Mouse (Mus musculus): ENCODE data around the gene Gm8126. TPM values are rescaled to one million over a fixed set of nuclear protein-coding genes. Genes with fewer than 3 reads are reported as not detected.
"Not testable (repeated sequence)": the region's sequence is repeated elsewhere in the genome, so short reads cannot be mapped to it uniquely, and the experiment has no call there.

The Gm8126 gene
- total RNA-seq (2012; rRNA removed): not detected in 2 replicates
- not detected for polyA plus RNA-seq (2012; ENCODE audit: insufficient read depth in 1 of 2, insufficient read length in 2 of 2, low read depth in 1 of 2, low replicate concordance in 2 of 2, missing spikeins in 1 of 2)

DNA sequence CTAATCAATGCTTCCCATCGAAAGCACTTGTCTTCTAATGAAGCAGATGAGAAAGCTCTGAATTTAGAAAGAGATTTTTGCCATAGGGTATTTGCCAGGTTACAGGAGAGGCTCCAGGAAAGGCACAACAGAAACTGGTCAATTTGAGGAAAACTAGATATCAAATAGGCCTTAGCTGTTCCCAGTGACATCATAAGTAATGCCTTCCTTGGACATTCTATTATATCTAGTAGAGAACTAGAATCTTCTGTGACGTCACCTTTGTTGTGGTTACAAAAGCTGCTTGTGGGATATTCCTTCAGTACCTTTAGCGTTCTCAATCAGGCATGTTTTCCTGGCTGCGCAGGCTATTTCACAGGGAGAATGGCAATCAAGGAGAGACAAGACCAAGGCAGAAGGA lies at the start of gene Gm8126:
TSS of gene Gm8126 (plus strand) at position 301 of the 400 bp plus-strand sequence.
- H3K9me3 ChIP-seq (replicated peaks; ENCODE audit: insufficient read depth, low read length); H3K4me1 ChIP-seq (ENCODE audit: control insufficient read depth in 1 of 2, insufficient read depth in 2 of 2, low read length in 2 of 2); H3K9ac ChIP-seq (ENCODE audit: control insufficient read depth, low read depth, low read length, poor library complexity, severe bottlenecking); H3K4me3 ChIP-seq (ENCODE audit: control insufficient read depth in 1 of 2, insufficient read depth in 1 of 2, low read depth in 2 of 2, low read length in 2 of 2); DNase-seq (ENCODE audit: low read depth, low spot score); H3K27ac ChIP-seq (ENCODE audit: control insufficient read depth, low read depth, low read length); H3K27me3 ChIP-seq (ENCODE audit: control insufficient read depth in 1 of 2, insufficient read depth in 2 of 2, low read length in 2 of 2); H3K36me3 ChIP-seq (ENCODE audit: control insufficient read depth in 1 of 2, insufficient read depth in 2 of 2, low read length in 2 of 2); H3K79me2 ChIP-seq (ENCODE audit: control insufficient read depth, insufficient read depth, low read length, poor library complexity): not testable (repeated sequence)

DNA sequence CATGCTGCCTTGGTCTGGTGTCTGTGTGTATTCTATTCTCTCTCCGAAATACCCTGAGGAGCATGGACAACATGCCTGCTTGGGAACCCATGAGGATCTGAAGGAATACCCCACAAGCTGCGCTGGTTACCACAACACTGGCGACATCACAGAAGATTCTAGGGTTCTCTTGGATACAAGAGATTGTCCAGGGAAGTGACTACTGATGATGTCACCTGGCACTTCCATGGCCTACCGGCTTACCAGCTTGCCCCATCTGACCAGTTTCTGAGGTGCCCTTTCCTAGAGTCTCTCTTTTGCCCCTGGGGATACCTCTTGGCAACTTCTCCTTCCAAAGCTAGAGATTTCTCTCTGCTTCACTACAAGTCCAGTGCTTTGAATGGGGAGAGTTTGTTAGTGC lies 23.2 kb upstream of the Gm8126 start, which contains the start of gene Gm8122:
TSS of gene Gm8122 (minus strand) at position 101 of the 400 bp plus-strand sequence.
- H3K27me3 ChIP-seq (ENCODE audit: control insufficient read depth in 1 of 2, insufficient read depth in 2 of 2, low read length in 2 of 2); H3K4me1 ChIP-seq (ENCODE audit: control insufficient read depth in 1 of 2, insufficient read depth in 2 of 2, low read length in 2 of 2); H3K36me3 ChIP-seq (ENCODE audit: control insufficient read depth in 1 of 2, insufficient read depth in 2 of 2, low read length in 2 of 2); DNase-seq (ENCODE audit: low read depth, low spot score); H3K9me3 ChIP-seq (replicated peaks; ENCODE audit: insufficient read depth, low read length); H3K4me3 ChIP-seq (ENCODE audit: control insufficient read depth in 1 of 2, insufficient read depth in 1 of 2, low read depth in 2 of 2, low read length in 2 of 2); H3K79me2 ChIP-seq (ENCODE audit: control insufficient read depth, insufficient read depth, low read length, poor library complexity); H3K27ac ChIP-seq (ENCODE audit: control insufficient read depth, low read depth, low read length); H3K9ac ChIP-seq (ENCODE audit: control insufficient read depth, low read depth, low read length, poor library complexity, severe bottlenecking): not testable (repeated sequence)

GRCm38 (mm10) chr14:43237769-43238168 lies 20.7 kb upstream of the Gm8126 start:
- not testable (repeated sequence) for H3K36me3 ChIP-seq (ENCODE audit: control insufficient read depth in 1 of 2, insufficient read depth in 2 of 2, low read length in 2 of 2); H3K4me3 ChIP-seq (ENCODE audit: control insufficient read depth in 1 of 2, insufficient read depth in 1 of 2, low read depth in 2 of 2, low read length in 2 of 2); DNase-seq (ENCODE audit: low read depth, low spot score); H3K27me3 ChIP-seq (ENCODE audit: control insufficient read depth in 1 of 2, insufficient read depth in 2 of 2, low read length in 2 of 2); H3K79me2 ChIP-seq (ENCODE audit: control insufficient read depth, insufficient read depth, low read length, poor library complexity); H3K9me3 ChIP-seq (replicated peaks; ENCODE audit: insufficient read depth, low read length); H3K27ac ChIP-seq (ENCODE audit: control insufficient read depth, low read depth, low read length); H3K4me1 ChIP-seq (ENCODE audit: control insufficient read depth in 1 of 2, insufficient read depth in 2 of 2, low read length in 2 of 2); H3K9ac ChIP-seq (ENCODE audit: control insufficient read depth, low read depth, low read length, poor library complexity, severe bottlenecking)

- H3K27me3 ChIP-seq (ENCODE audit: control insufficient read depth in 1 of 2, insufficient read depth in 2 of 2, low read length in 2 of 2); H3K4me1 ChIP-seq (ENCODE audit: control insufficient read depth in 1 of 2, insufficient read depth in 2 of 2, low read length in 2 of 2); H3K27ac ChIP-seq (ENCODE audit: control insufficient read depth, low read depth, low read length); H3K9ac ChIP-seq (ENCODE audit: control insufficient read depth, low read depth, low read length, poor library complexity, severe bottlenecking); H3K36me3 ChIP-seq (ENCODE audit: control insufficient read depth in 1 of 2, insufficient read depth in 2 of 2, low read length in 2 of 2); DNase-seq (ENCODE audit: low read depth, low spot score); H3K79me2 ChIP-seq (ENCODE audit: control insufficient read depth, insufficient read depth, low read length, poor library complexity); H3K9me3 ChIP-seq (replicated peaks; ENCODE audit: insufficient read depth, low read length); H3K4me3 ChIP-seq (ENCODE audit: control insufficient read depth in 1 of 2, insufficient read depth in 1 of 2, low read depth in 2 of 2, low read length in 2 of 2): not testable (repeated sequence)
These were observed 8.8 kb upstream of the Gm8126 start for GRCm38 (mm10) chr14:43249611-43250170.

DNA sequence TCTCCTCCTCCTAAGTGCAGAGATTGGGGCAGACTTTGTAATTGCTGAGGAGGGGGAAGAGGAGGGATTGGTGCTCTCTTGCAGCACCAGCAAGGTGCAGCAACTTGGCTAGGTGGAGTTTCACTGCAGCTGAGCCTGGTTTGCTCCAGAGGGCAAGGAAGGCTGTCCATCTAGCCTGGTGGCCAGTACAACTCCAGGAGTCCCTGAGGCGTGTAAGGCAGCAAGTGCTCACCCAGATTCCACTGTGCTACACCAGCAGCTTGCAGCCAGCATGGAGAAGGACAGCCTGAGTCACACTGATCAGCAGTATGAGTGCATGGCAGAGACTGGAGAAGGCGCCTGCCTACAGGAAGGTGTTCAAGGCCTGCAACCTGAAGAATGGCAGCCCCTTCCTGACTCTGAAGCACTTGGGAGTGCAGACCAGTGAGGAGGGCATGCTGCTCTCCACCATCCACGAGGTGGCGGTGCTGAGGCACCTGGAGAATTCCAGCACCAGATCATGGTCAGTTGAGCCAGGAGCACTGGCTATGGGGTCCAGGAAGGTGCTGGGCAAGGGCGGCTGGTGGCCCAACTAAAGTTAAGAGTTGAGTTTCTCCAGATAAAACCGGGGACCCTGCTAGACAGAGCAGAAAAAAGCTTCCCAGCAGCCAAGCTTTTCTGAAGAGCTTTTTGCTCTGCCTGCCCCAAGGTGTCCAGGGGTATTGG lies 7.7 kb upstream of the Gm8126 start:
- not testable (repeated sequence) for DNase-seq (ENCODE audit: low read depth, low spot score); H3K27me3 ChIP-seq (ENCODE audit: control insufficient read depth in 1 of 2, insufficient read depth in 2 of 2, low read length in 2 of 2); H3K4me1 ChIP-seq (ENCODE audit: control insufficient read depth in 1 of 2, insufficient read depth in 2 of 2, low read length in 2 of 2); H3K4me3 ChIP-seq (ENCODE audit: control insufficient read depth in 1 of 2, insufficient read depth in 1 of 2, low read depth in 2 of 2, low read length in 2 of 2); H3K9ac ChIP-seq (ENCODE audit: control insufficient read depth, low read depth, low read length, poor library complexity, severe bottlenecking); H3K9me3 ChIP-seq (replicated peaks; ENCODE audit: insufficient read depth, low read length); H3K36me3 ChIP-seq (ENCODE audit: control insufficient read depth in 1 of 2, insufficient read depth in 2 of 2, low read length in 2 of 2); H3K27ac ChIP-seq (ENCODE audit: control insufficient read depth, low read depth, low read length); H3K79me2 ChIP-seq (ENCODE audit: control insufficient read depth, insufficient read depth, low read length, poor library complexity)

DNA sequence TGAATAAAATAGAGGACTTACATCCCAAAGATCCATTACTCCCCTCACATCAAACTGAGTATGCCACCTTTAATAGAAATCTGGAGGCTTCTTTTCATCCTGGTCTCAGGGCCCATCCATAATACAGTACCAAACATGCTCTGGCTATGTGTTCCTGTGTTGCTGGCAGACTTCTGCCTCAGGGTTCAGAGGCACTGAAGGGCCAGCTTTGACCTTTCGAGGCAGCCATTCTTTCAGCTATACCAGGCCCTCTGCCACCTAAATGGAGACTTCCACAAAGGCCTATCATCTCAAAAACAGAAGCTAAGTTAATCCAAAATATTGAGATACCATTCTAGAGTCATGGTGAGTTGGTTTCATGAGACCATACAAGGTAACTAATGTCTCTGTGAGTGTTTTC lies 1.9 kb upstream of the Gm8126 start:
- not testable (repeated sequence) for H3K4me3 ChIP-seq (ENCODE audit: control insufficient read depth in 1 of 2, insufficient read depth in 1 of 2, low read depth in 2 of 2, low read length in 2 of 2); H3K4me1 ChIP-seq (ENCODE audit: control insufficient read depth in 1 of 2, insufficient read depth in 2 of 2, low read length in 2 of 2); H3K36me3 ChIP-seq (ENCODE audit: control insufficient read depth in 1 of 2, insufficient read depth in 2 of 2, low read length in 2 of 2); H3K27ac ChIP-seq (ENCODE audit: control insufficient read depth, low read depth, low read length); DNase-seq (ENCODE audit: low read depth, low spot score); H3K9me3 ChIP-seq (replicated peaks; ENCODE audit: insufficient read depth, low read length); H3K79me2 ChIP-seq (ENCODE audit: control insufficient read depth, insufficient read depth, low read length, poor library complexity); H3K27me3 ChIP-seq (ENCODE audit: control insufficient read depth in 1 of 2, insufficient read depth in 2 of 2, low read length in 2 of 2); H3K9ac ChIP-seq (ENCODE audit: control insufficient read depth, low read depth, low read length, poor library complexity, severe bottlenecking)

GRCm38 (mm10) chr14:43263421-43263820 lies 5.0 kb downstream of the Gm8126 start:
- H3K9me3 ChIP-seq (replicated peaks; ENCODE audit: insufficient read depth, low read length); H3K27me3 ChIP-seq (ENCODE audit: control insufficient read depth in 1 of 2, insufficient read depth in 2 of 2, low read length in 2 of 2); H3K4me3 ChIP-seq (ENCODE audit: control insufficient read depth in 1 of 2, insufficient read depth in 1 of 2, low read depth in 2 of 2, low read length in 2 of 2); H3K79me2 ChIP-seq (ENCODE audit: control insufficient read depth, insufficient read depth, low read length, poor library complexity); DNase-seq (ENCODE audit: low read depth, low spot score); H3K27ac ChIP-seq (ENCODE audit: control insufficient read depth, low read depth, low read length); H3K36me3 ChIP-seq (ENCODE audit: control insufficient read depth in 1 of 2, insufficient read depth in 2 of 2, low read length in 2 of 2); H3K4me1 ChIP-seq (ENCODE audit: control insufficient read depth in 1 of 2, insufficient read depth in 2 of 2, low read length in 2 of 2); H3K9ac ChIP-seq (ENCODE audit: control insufficient read depth, low read depth, low read length, poor library complexity, severe bottlenecking): not testable (repeated sequence)
